Mouse (Mus musculus): Measurements from ENCODE around the gene Larp1.
A peak's percentile ranks its signal among the peaks of the same experiment; 100 is the strongest.

Larp1 gene

GRCm38 (mm10) chr11:58009051-58009515 lies at the start of gene Larp1:
TSS of gene Larp1 (plus strand) at chr11:58009064.
- DNase-seq (ENCODE audit: low spot score) = peak; percentile 54

GRCm38 (mm10) chr11:57959924-57960323 lies 48.9 kb upstream of the Larp1 start:
- no peak for DNase-seq (ENCODE audit: low spot score)

GRCm38 (mm10) chr11:57962382-57963285 lies 46.2 kb upstream of the Larp1 start:
- DNase-seq (ENCODE audit: low spot score) = peak; percentile 83

GRCm38 (mm10) chr11:57963291-57963870 lies 45.5 kb upstream of the Larp1 start:
- no peak for DNase-seq (ENCODE audit: low spot score)

GRCm38 (mm10) chr11:57966630-57967029 lies 42.2 kb upstream of the Larp1 start:
- no peak for DNase-seq (ENCODE audit: low spot score)

- no peak for DNase-seq (ENCODE audit: low spot score)
Observed at GRCm38 (mm10) chr11:57968301-57968700, 40.6 kb upstream of the Larp1 start.

GRCm38 (mm10) chr11:57970541-57970940 lies 38.3 kb upstream of the Larp1 start:
- DNase-seq (ENCODE audit: low spot score) = no peak

- no peak for DNase-seq (ENCODE audit: low spot score)
Observed at GRCm38 (mm10) chr11:57973001-57973912, 35.6 kb upstream of the Larp1 start.

GRCm38 (mm10) chr11:57973913-57974234 lies 35.0 kb upstream of the Larp1 start:
- DNase-seq (ENCODE audit: low spot score) = no peak

GRCm38 (mm10) chr11:57975876-57976275 lies 33.0 kb upstream of the Larp1 start:
- no peak for DNase-seq (ENCODE audit: low spot score)

GRCm38 (mm10) chr11:57977681-57978080 lies 31.2 kb upstream of the Larp1 start:
- DNase-seq (ENCODE audit: low spot score) = no peak

GRCm38 (mm10) chr11:57979621-57980020 lies 29.2 kb upstream of the Larp1 start:
- no peak for DNase-seq (ENCODE audit: low spot score)

- no peak for DNase-seq (ENCODE audit: low spot score)
Observed at GRCm38 (mm10) chr11:57981083-57981809, 27.6 kb upstream of the Larp1 start.

- peak; percentile 53 for DNase-seq (ENCODE audit: low spot score)
Observed at GRCm38 (mm10) chr11:57983480-57984342, 25.2 kb upstream of the Larp1 start.

- peak; percentile 42 for DNase-seq (ENCODE audit: low spot score)
Observed at GRCm38 (mm10) chr11:57984343-57984666, 24.6 kb upstream of the Larp1 start.

GRCm38 (mm10) chr11:57985485-57985884 lies 23.4 kb upstream of the Larp1 start:
- no peak for DNase-seq (ENCODE audit: low spot score)

GRCm38 (mm10) chr11:57986053-57986452 lies 22.8 kb upstream of the Larp1 start:
- DNase-seq (ENCODE audit: low spot score) = no peak

- peak; percentile 76 for DNase-seq (ENCODE audit: low spot score)
Observed at GRCm38 (mm10) chr11:57986456-57986855, 22.4 kb upstream of the Larp1 start.

- DNase-seq (ENCODE audit: low spot score) = no peak
Observed at GRCm38 (mm10) chr11:57986861-57987260, 22.0 kb upstream of the Larp1 start.

GRCm38 (mm10) chr11:57998168-57998567 lies 10.7 kb upstream of the Larp1 start:
- DNase-seq (ENCODE audit: low spot score) = no peak

GRCm38 (mm10) chr11:57998872-57999271 lies 10.0 kb upstream of the Larp1 start:
- no peak for DNase-seq (ENCODE audit: low spot score)

All from testis, postnatal 14 days (tissue).